Mouse (Mus musculus): Measurements from ENCODE around the gene Ddi2.

GRCm38 (mm10) chr4:141639474-141639873, 83.7 kb downstream of the Ddi2 start:
- TF ChIP-seq CTCF (IDR thresholded peaks at IDR 0.05) (no peak), POLR2A (IDR thresholded peaks at IDR 0.05; ENCODE audit: insufficient read depth, low read depth, low read length) (no peak)
